Comparison of ENCODE assay signal across 8 mouse cellular contexts in the genomic region with DNA sequence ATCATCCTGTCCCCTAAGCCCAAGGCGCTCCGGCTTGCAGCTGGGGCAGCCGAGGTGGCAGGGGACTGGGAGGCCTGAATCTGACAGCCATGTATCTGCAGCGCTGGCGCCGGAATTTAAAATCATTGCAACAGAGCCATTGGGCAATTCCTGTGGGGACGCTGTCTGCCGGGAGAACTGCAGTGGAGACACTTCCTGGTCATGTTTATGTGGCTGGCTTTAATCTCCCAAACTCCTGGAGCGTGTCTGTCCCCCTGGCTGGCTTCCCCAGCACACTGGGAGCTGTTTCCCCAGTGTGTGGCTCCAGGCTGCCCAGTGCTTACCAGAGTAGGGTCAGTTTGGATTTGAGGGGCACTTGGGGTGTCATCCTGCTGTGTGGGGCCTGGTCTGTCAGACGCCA.
DNase-seq lines count a peak whose midpoint lies in the region; ATAC-seq lines count a peak whose summit lies in the region.

No protein-coding gene starts in this region.

- 0 out of 2 replicates have a peak, but pooled peaks cover 5% of the 10 kb centered on the region for H3K9me3 ChIP-seq in embryonic facial prominence, embryonic 10.5 days
- no peaks in the 10 kb centered on the region for H3K9me3 ChIP-seq in liver, embryonic 16.5 days (replicated peaks; ENCODE audit: control insufficient read depth, low read length)

- no peak overlapping the region for H3K4me3 ChIP-seq in embryonic facial prominence, embryonic 10.5 days
- H3K4me3 ChIP-seq in liver, embryonic 16.5 days (ENCODE audit: low read depth, low read length) = no peak overlapping the region

- H3K27ac ChIP-seq in embryonic facial prominence, embryonic 10.5 days (replicated peaks) = peak overlapping the region; percentile 24; the same call in 1 of the 2 replicates
- H3K27ac ChIP-seq in liver, embryonic 16.5 days (ENCODE audit: low read length) = no peak overlapping the region; the same call in 1 of the 2 replicates

- WGBS in embryonic facial prominence, embryonic 10.5 days = 48% methylated on average over 10 of the region's 10 CpGs
- WGBS in liver, embryonic 16.5 days (ENCODE audit: insufficient replicate concordance) = 40% methylated on average over 10 of the region's 10 CpGs

- 0 out of 2 replicates have a peak, but pooled peaks cover 8% of the 10 kb centered on the region for H3K27me3 ChIP-seq in embryonic facial prominence, embryonic 10.5 days (replicated peaks; ENCODE audit: low read depth, poor library complexity, severe bottlenecking)
- H3K27me3 ChIP-seq in liver, embryonic 16.5 days (ENCODE audit: control insufficient read depth, insufficient read depth, low read depth, low read length) = no peaks in the 10 kb centered on the region

- H3K9ac ChIP-seq in liver, embryonic 16.5 days (ENCODE audit: low read depth, low read length) = no peak overlapping the region; the same call in 1 of the 2 replicates

- intact Hi-C loops in heart, postnatal 36 days (cut with DNase I) = no loop called here
- intact Hi-C loops in left cerebral cortex, postnatal 25 days (cut with DNase I) = no loop called here

- H3K36me3 ChIP-seq in embryonic facial prominence, embryonic 10.5 days (replicated peaks) = no peaks in the 10 kb centered on the region
- no peaks in the 10 kb centered on the region for H3K36me3 ChIP-seq in liver, embryonic 16.5 days (ENCODE audit: control insufficient read depth, insufficient read depth)

- no peak overlapping the region for H3K4me2 ChIP-seq in liver, embryonic 16.5 days (ENCODE audit: low read depth, low read length)

- peaks cover 20% of the 10 kb centered on the region for H3K4me1 ChIP-seq in embryonic facial prominence, embryonic 10.5 days
- H3K4me1 ChIP-seq in liver, embryonic 16.5 days (ENCODE audit: control insufficient read depth, low read depth, low read length) = peaks cover 8% of the 10 kb centered on the region

- peak; percentile 47 for DNase-seq in NIH3T3 (ENCODE audit: low read depth)
- peak; percentile 26 for DNase-seq in embryonic facial prominence, embryonic 10.5 days (ENCODE audit: low spot score)
- DNase-seq in heart, postnatal 36 days = peak; percentile 66 to 76
- DNase-seq in yolk sac, embryonic 10.5 days (ENCODE audit: low spot score) = peak; percentile 36
- DNase-seq in layer of hippocampus, postnatal 25 days (ENCODE audit: extremely low spot score in 1 of 2, low spot score in 1 of 2) = no peak
- DNase-seq in left cerebral cortex, postnatal 25 days (ENCODE audit: low spot score in 2 of 2) = no peak
- no peak for DNase-seq in embryo, embryonic 10 days (ENCODE audit: low spot score)

- peak; percentile 27; the same call in 1 of the 2 replicates for ATAC-seq in liver, embryonic 16.5 days (ENCODE audit: low read depth)

Comparison
In these comparisons a context has a peak if more than half of its experiments do, and no peak if none do; other contexts are left out.
1. DNase-seq: peak in NIH3T3 (single experiment), embryonic facial prominence, embryonic 10.5 days (single experiment), heart, postnatal 36 days (2 of 2) and yolk sac, embryonic 10.5 days (single experiment); none in layer of hippocampus, postnatal 25 days (0 of 2), left cerebral cortex, postnatal 25 days (0 of 2) and embryo, embryonic 10 days (single experiment).